Mouse (Mus musculus): ENCODE data around the gene Gm27021.

Gene Gm27021

GRCm38 (mm10) chr8:120565151-120565711 is 102.6 kb downstream of the Gm27021 start:
- no peak for DNase-seq (ENCODE audit: low read depth)

- DNase-seq (ENCODE audit: low read depth), result peak; percentile 70
Observed at GRCm38 (mm10) chr8:120563851-120564837, 103.7 kb downstream of the Gm27021 start.

GRCm38 (mm10) chr8:120563348-120563724 is 104.5 kb downstream of the Gm27021 start:
- DNase-seq (ENCODE audit: low read depth), result no peak

- DNase-seq (ENCODE audit: low read depth), result no peak
Observed at GRCm38 (mm10) chr8:120562680-120563347, 105.1 kb downstream of the Gm27021 start.

- no peak for DNase-seq (ENCODE audit: low read depth)
Observed at GRCm38 (mm10) chr8:120561539-120562435, 106.1 kb downstream of the Gm27021 start.

- no peak for DNase-seq (ENCODE audit: low read depth)
Observed at GRCm38 (mm10) chr8:120560535-120560934, 107.3 kb downstream of the Gm27021 start.

- DNase-seq (ENCODE audit: low read depth), result no peak
Observed at GRCm38 (mm10) chr8:120559654-120560053, 108.2 kb downstream of the Gm27021 start.
